Mouse (Mus musculus) urinary bladder, postnatal 36 days (tissue): ENCODE data around the gene Rab43.

ENCODE experiments used
- DNase-seq, 2 experiments: peaks; one replicate each; pipeline ENCODE4 v3.0.0; 2022; ENCODE audit warnings: low spot score in 2 of 2, mixed read lengths in 1 of 2

Gene Rab43

DNA sequence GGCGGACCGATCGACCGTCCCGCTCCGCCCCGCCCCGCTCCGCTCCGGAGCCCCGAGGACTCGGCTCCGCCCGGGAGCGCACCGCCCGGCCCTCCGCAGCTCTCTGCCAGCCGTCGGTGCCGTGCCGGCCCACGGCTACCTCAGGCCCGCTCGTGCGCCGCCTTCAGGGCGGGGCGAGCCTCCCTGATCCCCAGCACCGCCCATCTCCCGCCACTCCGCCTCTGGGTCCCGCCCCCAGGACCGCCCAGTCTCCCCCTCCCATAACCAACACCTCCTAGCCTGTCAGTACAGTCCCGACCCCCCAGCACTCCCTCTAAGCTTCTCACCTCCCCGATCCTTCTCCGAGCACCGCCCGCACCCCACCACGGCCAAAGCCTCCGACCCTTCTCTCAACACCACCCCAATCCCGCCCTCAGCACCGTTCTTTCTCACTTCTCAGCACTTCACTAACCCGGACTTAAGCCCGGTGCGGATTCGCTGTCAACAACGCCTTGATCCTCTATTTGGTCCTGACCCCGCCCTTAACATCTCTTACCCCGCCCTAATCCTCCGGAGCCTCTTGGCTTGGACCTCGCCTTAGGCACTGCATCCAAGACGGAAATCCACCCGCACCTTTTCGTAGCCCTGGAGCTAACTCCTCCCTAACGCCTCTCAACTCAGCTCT lies at the start of gene Rab43:
Gene Rab43, minus strand, starts transcription at position 490 of the 664 bp plus-strand sequence.
- DNase-seq = peak; percentile 91 to 94

DNA sequence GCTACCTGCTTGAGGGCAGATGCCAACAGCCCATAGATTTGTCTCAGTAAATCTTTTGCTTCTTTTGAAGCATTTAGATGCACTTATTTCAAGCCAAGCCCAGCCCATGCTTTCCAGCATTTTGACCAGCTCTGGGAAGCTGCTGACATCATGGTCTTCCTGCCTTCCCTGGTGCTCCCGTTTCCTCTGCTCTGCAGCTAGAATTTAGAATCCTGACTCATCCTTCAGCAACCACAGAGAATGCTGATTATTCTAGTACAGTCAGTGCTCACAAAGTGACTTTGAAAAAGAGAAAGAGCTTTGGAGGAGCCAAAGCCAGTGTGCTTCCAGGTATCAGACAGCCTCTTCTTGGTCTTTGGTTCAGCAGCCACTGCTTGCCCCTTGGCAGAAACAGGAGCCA lies 45.1 kb upstream of the Rab43 start:
- DNase-seq = no peak

DNA sequence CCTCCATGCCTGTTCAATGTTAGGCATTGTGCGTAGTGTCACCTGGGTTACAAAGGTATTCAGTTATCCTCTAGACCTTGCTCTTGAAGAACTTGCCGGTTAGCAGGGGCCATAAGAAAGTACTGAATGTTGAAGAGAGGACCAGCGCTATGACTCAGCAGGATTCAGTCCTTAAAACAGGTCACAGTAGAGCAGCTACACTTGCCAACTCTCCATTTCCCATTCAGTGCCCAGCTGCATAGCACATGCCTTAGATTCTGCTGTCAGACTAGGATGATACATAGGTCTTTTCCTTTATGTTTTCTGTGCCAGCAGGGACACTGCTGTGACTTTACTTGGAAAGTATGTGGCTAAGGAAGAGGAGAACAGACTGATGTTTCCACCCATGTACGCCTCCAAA lies 41.5 kb upstream of the Rab43 start:
- DNase-seq = no peak

DNA sequence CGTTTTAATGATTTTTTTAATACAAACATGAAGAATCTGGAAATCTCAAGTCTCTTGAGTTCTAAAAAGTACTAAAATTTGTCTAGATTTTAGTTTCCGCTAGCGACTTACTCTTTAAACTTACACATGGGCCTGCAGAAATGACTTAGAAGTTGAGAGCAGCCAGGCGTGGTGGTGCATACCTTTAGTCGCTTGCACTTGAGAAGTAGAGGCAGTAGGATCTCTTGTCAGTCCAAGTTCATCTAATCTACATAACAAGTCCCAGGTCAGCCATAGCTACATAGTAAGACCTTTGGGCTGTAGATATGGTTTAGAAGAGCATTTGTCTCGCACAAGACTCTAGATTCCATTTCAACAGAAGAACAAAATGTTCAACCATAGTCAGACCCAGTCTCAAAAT lies 39.9 kb upstream of the Rab43 start:
- no peak for DNase-seq

DNA sequence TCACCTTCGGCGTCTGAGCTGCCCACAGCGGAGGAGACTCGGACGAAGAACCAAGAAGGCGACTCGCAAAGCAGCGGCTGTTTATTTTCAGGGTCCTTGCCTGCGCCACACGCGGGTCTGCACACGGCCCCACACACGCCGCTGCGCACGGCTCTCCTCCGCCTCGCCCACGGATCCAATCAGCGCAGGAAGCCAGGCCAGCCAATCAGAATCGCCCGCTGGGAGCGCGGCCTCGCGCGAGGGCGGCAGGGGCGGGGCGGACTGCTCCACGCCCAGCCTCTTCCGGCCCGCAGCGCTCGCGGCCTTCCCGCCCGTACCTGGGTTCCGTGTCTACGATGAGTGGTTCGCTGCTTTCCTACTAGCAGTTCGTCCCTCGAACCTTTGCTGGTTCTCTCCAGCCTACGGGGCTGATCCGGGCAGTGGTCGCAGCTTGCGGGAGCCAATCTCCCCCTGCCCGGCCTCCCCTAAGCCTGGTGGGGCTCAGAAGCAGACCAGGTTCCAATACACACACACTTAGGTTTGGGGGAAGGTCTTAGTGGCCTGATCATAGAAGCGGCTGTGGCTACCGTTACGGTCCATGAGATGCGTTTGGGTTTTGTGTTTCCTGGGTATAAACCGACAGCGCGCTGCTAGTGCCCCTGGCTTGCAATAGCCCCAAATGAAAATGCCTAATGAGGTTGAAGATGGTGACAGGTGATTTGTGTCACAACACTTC lies 39.1 kb upstream of the Rab43 start, which contains the start of gene Cnbp:
Gene Cnbp, minus strand, starts transcription at position 207 of the 715 bp plus-strand sequence.
- peak; percentile 92 to 96 for DNase-seq

DNA sequence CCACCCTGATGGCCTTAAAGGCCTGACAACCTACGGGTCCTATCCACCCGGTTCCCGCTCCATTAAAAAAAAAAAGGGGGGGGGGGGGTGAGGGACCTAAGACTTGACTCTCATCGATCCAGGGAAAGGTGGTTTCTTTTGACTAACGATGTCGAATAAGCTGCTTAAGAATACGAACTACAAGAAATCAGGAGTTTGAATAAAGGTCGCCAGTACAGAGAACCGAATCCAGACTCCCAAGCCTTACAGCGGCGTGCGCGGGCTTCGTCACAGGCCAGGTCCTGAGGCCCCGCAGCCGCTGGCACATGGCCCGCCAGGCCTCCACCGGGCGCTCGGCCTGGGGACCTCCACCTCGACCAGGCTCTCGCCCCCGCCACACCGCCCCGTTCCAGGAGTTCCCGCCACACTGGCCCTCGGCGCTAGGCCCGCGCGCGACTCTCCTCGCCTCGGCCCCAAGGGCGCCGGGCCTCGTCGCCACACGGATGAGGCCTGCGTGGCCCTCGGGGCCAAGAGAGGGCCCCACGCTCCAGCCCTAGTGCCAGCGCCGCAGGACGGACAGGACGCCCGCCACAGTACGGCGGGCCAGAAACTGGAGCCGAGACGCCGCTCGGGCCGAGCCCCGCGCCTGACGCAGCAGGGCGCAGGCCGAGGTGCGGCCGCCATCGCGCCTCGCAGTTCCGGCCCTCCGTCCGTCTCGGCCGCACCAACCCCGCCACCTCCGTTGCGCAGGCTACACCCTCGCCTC lies 38.4 kb upstream of the Rab43 start:
- peak; percentile 37 to 51 for DNase-seq

DNA sequence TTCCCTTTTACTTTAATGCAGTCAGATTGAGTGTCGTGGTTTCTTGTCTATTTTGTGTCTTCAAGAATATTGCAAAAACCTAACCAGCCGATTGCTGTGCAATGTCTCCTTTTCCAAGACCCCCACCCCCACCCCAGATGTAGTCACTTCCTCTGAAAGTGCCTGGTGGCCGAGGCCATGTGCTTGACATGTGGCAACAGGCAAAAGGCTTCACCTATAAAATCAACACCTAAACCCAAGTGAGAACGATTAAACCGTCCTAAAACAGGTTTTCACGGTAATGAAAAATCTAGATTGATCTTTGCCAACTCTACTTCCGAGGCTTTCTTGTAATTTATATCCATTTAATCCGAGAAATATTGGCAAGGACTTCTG lies 37.8 kb upstream of the Rab43 start:
- DNase-seq = no peak

DNA sequence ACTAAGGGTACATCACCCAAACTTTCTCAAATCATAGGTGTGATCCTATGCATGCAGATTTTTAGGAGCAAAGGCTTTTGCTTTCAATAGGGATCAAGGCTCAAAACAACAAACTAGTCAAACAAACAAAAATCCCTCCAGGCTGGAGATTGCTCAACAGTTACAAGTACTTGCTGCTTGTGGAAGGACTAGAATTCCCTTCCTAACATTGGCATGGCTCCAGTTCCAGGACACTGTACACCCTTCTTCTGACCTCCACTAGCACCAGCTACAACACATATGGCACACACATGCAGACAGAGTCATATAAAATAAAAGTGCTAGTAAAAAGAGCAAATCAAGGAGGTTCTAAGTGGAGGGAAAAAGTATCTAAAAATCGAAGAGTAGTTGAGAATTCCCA lies 34.8 kb upstream of the Rab43 start:
- DNase-seq = no peak

DNA sequence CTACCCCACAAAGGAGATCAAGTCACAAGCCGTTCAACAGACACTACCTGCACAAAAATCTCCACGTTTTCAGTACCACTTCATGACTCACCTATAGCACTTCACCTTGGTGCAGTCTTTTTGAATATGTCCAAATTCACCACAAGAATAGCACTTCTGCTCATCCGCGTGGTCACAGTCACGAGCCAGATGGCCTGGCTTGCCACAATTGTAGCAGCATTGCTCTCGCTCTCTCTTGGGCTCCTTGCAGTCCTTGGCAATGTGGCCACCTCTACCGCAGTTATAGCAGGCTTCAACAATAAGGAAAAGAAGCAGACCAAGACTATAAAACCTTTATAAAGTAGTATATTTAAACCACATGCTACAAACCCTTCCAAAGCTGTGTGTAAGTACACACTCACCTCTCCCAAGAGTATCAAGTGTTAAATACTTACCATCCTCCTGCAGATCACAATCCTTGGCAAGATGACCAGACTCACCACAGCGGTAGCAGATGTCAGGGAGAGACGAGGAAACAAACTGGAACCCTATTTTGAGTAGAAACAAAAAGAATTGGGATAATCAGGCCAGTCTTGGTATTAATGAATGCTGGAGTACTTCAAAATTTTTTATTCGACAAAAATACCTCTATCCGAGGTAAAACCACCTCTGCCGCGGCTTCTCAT lies 33.2 kb upstream of the Rab43 start:
- no peak for DNase-seq

DNA sequence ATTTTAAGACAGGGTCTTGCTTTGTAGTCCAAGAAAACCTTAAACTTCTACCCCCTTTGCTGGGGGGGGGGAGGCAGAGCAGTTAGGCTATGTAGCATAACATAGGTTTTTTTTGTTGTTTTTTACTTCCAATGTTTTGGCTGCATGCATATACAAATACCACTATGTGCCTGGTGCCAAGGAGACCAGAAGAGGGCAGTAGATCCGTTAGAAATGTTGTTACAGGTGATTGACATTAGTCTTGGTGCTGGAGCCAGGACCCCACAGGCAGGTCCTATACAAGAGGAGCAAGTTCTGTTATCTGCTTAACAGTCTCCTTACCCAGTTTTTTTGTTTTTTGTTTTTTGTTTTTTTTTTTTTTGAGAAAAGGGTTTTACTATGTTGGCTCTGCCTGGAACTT lies 30.3 kb upstream of the Rab43 start:
- no peak for DNase-seq

DNA sequence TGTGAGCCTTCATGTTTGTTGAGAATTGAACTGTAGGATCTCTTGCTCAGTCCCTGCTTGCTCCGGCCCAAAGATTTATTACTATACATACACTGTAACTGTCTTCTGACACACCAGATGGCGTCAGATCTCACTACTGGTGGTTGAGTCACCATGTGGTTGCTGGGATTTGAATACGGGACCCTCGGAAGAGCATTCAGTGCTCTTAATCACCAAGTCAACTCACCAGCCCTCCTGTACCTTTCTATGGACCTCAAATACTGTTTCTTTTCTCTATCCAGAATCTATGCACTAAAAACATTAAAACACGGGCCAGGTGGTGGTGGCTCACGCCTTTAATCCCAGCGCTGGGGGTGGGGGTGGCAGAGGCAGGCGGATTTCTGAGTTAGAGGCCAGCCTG lies 29.7 kb upstream of the Rab43 start:
- DNase-seq = no peak

DNA sequence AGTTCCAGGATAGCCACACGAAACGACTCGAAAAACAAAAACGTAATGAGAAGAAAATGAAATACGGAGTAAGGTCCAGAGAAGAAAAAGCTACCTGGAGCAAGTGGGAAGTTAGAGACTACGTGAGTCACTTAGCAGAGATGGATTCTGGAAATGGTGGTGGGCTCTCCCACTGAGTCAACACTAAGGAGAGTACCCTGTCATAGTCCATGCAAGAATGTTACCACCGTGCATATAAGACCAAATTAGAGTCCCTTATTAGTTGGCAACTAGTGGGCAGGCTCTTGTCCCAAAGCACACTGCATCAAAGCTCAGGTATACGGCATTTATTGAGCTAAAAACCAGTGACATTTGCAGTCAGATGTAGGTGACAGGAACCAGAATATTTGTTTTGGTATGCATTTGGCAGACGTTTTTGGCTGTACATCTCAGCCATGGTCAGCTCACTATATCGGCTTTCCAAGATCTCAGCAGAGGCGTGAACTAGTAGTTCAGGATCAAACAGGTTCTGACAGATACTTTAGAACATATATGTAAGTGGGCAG lies 27.9 kb upstream of the Rab43 start:
- DNase-seq = no peak

DNA sequence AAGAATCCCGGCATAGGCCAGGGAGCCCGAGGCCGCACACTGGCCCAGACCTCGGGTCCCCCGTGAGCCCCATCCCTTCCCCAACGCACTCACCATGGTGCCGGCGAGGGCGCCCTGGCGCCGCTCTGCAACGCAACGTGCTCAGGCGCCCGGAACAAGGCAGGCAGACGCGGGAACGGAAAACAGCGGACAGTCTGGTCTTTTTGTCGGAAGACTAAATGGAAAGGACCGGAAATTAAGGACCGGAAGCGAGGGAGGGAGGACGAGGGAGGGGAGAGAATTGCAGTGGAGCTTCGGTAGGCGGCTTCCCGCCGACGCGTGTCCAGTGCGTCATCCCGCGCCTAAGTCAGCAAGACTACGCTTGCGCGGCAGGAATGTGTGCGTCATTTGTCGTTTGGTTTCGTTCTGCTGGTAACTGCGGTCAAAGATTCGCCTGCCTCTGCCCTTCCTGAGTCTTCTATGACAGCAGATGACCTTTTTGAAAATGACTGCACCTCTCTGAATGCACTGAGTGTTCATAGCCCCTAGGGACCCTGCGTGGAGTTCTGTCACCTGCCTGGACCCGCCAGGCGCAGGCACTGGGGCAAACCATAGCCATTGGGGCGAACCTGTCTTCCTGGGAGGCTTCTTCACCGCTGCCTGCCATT lies 26.7 kb upstream of the Rab43 start, which contains the start of gene Isy1:
Gene Isy1, minus strand, starts transcription at position 248 of the 647 bp plus-strand sequence.
- peak; percentile 89 to 94 for DNase-seq

DNA sequence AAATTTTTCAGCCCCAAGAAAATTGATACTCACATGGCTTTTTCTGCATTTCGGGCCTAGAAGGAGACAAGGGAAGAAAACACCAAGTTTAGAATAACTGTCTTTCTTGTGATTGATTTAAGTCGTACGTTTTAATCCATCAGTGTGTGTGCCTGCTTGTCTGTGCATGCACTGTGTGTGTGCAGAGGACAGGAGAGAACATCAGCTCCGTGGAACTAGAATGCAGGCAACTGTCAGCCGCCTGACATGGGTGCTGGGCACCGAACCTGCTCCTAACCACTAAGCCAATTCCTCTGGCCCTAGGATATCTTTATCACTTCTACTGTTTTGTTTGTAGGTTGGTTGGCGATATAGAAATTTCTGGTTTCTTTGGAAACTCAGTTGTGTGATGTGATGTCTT lies 23.7 kb upstream of the Rab43 start, which contains the start of gene Gm45140:
Gene Gm45140, minus strand, starts transcription at position 101 of the 400 bp plus-strand sequence.
- DNase-seq = no peak

DNA sequence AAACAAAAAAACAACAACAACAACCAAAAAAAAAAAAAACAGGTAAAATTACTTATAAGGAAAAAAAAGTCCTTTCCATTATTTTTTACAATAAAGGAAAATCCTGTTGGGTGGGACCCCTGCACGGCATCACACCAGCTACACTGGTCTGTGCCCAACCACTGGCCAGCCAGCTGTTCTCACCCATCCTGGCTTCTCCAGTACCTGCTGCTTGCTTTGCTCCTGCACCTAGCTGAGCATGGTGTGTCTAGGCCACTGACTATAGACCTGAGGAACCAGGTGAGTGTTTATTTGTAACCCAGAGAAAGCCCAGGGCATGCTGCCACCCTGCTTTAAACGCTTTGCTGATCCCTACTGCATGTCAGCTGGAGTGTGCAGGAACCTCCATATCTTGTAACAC lies 8.4 kb upstream of the Rab43 start:
- DNase-seq = no peak

DNA sequence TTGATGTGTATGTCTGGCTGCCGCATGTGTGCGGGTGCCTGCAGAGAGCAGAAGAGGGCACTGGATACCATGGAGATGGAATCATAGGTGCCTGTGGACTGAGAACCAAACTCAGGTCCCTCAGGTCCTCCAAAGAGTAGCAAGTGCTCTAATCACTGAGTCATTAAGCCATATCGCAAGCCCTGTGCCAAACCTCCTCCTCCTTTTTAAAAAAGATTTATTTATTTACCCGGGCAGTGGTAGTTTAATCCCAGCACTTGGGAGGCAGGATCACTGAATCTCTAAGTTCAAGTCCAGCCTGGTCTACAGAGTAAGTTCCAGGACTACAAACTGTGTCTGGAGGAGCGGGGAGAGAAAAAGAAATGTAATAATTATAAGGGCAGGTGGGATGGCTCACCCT lies 2.5 kb upstream of the Rab43 start:
- DNase-seq = no peak

DNA sequence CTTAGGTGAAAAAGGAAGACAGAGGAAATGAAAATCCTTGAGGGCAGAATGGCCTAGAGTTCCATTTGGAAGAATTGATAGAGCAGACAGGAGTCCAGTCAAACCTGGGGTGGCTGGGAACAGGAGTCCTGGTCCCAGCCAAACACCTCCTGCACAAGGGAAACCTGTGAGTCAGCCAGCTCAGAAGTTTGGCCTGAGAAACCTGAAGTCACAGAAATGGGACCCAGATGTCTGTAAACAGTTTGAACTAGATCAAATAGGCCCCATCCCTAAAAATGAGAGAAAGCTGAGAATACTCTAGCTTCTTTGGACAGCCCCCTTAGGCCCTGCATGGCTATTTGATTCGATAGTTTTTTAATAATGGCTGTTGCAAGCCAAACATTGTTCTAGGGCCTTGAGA lies 692 bp upstream of the Rab43 start:
- no peak for DNase-seq

DNA sequence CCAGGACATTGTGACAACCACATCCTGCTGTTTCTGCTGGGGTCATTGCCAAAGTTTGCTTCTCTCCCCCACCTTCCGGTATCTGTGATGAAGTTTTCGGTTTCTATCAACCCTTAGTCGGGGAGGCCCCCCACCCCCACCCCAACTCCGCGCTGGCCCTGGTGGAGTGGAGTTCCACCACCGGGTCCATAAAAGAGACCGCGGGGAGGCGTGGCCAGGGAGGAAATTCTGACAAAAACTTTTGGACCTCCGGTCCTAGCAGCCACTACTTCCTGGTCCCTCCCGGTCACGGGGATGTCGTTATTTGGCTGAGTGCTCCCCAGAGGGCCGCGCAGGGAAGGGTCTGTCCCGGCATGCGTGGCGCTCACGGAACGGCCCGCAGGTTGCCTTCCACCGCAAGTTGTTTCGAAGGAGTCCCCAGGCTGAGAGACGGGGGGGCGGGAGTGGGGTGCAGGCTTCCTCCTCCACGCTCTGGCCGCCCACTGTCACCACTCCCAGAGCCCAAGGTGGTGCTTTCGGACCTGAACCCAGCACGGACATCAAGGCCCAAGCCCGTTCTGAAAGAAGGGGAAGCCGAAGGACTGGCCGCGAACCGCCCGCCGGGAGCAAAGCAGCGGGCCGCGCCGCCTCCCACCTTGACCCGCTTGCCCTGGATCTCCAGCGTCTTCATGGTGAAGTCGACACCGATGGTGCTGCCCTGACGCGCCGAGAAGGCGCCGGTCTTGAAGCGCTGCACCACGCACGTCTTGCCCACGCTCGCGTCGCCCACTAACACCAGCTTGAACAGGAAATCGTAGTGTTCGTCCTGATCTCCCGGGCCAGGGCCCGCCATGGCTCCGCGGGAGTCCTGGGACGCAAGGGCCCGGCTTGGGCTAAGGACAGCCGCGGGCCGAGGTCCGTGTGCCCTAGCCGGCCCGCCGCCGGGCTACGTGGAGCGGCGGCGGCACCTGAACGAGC lies 973 bp downstream of the Rab43 start:
- peak; percentile 56 to 69 for DNase-seq

DNA sequence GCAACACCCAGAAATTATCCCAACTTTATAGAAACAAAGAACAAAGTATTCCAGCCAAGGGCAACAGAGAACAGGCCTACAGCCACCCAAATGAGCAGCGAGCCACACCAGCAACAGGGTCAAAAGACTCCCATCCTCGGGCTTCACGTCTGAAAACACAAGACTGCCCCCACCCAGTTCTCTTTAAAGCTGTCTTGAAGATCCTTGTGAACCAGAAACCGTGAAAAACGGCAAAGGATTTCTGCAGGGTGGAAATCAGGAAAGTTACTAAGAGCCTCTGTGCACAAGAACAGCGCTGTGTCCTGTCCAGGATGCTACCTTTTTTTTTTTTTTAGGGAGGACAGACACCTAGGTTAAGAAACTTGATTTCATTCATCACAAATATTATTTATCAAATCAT lies 1.7 kb downstream of the Rab43 start:
- DNase-seq = no peak

DNA sequence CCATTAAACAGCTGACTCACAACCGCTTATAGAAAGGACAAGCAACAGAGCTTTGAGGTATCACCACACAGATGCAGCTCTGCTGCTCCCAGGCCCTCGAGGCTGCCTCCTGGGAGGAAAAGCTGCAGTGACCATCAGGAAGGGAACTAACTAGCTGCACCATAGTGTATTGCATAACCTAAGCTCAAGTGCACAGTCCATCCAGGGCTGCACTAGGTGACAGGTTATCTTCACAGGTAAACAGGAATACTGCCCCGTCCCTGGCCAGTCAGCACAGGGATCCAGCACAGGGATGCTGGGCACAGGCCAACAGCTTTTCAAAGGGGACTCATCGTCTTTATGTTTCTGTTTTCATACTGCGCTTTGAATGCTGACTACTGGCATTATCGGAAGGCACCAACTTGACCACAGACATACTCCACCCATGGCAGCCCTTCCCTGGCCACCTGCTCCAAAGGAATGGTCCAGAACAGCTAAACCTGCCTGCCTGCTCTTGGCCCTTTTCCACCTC lies 2.3 kb downstream of the Rab43 start:
- DNase-seq = no peak
